Mouse (Mus musculus) limb, embryonic 15.5 days (tissue): Measurements from ENCODE around the gene Tmem63a. TPM values are rescaled to one million over a fixed set of nuclear protein-coding genes. Genes with fewer than 3 reads are reported as not detected.

Source experiments
- polyA plus RNA-seq: library from polyadenylated mRNA; unstranded; fragments of >200 nt; fragmentation: Nextera tagmentation; extraction: Ambion mirVana; gene quantifications from 2 replicates; pipeline ENCODE4 v1.2.1, GENCODE M21; 2015

Tmem63a gene
- polyA plus RNA-seq, 1 experiment from 2014 or later, result 26.9 TPM

Other genes with a start within 250 kb of the Tmem63a start
- gene Mixl1, start 245.3 kb upstream of the Tmem63a start, polyA plus RNA-seq, result 0.17 and 0.22 TPM in 2 replicates
- 24.0 and 27.9 TPM in 2 replicates for gene Acbd3, start 216.3 kb upstream of the Tmem63a start, polyA plus RNA-seq
- gene H3f3a, start 128.4 kb upstream of the Tmem63a start, polyA plus RNA-seq, result 2,561 and 2,592 TPM in 2 replicates
- gene Sde2, start 91.2 kb upstream of the Tmem63a start, polyA plus RNA-seq, result 37.0 and 39.0 TPM in 2 replicates
- gene Lefty2, start 49.2 kb upstream of the Tmem63a start, polyA plus RNA-seq, result 0.28 TPM in 1 of 2 replicates, not detected in the other
- 93.9 and 102 TPM in 2 replicates for gene Pycr2, start 38.1 kb upstream of the Tmem63a start, polyA plus RNA-seq
- gene Lefty1, start 7.3 kb upstream of the Tmem63a start, polyA plus RNA-seq, result 3.8 and 4.0 TPM in 2 replicates
- 12.4 and 20.3 TPM in 2 replicates for gene Ephx1, start 78.6 kb downstream of the Tmem63a start, polyA plus RNA-seq
- not detected in 2 replicates for gene 9130409I23Rik, start 108.9 kb downstream of the Tmem63a start, polyA plus RNA-seq
- gene Nvl, start 201.9 kb downstream of the Tmem63a start, polyA plus RNA-seq, result 31.9 and 36.2 TPM in 2 replicates
- gene Cnih4, start 202.3 kb downstream of the Tmem63a start, polyA plus RNA-seq, result 102 and 105 TPM in 2 replicates